Mouse (Mus musculus): ENCODE measurements at regions not wholly inside any gene's neighbourhood (a gene's known extent, or its start where the extent isn't known, plus 50 kb on each side); places are given as distances from the start of the nearest gene placed in this dataset.

GRCm38 (mm10) chr11:32939102-32939501 is 114.7 kb upstream of the Smim23 start:
- DNase-seq (ENCODE audit: low spot score) (no peak), ATAC-seq (no peak)
- Histone ChIP-seq H3K4me2 (ENCODE audit: low read depth, low read length) (no peak overlapping the region), H3K36me3 (ENCODE audit: insufficient read depth, low read length) (no peaks in the 10 kb centered on the region), H3K9me3 (ENCODE audit: low read length) (no peaks in the 10 kb centered on the region), H3K4me3 (ENCODE audit: low read length) (no peak overlapping the region), H3K4me1 (ENCODE audit: insufficient read depth, low read length) (no peaks in the 10 kb centered on the region), H3K27ac (no peak overlapping the region), H3K27me3 (ENCODE audit: insufficient read depth, low read length) (no peaks in the 10 kb centered on the region), H3K9ac (replicated peaks; ENCODE audit: low read length) (no peak overlapping the region)
- 88% methylated on average over 1 of the region's 1 CpGs for WGBS
- TF ChIP-seq CTCF (IDR thresholded peaks at IDR 0.05; ENCODE audit: low read depth), result no peak

GRCm38 (mm10) chr11:32937167-32937566 is 112.8 kb upstream of the Smim23 start:
- Histone ChIP-seq H3K9ac (replicated peaks; ENCODE audit: low read length) (no peak overlapping the region), H3K9me3 (ENCODE audit: low read length) (no peaks in the 10 kb centered on the region), H3K4me1 (ENCODE audit: insufficient read depth, low read length) (no peaks in the 10 kb centered on the region), H3K36me3 (ENCODE audit: insufficient read depth, low read length) (no peaks in the 10 kb centered on the region), H3K27ac (no peak overlapping the region), H3K27me3 (ENCODE audit: insufficient read depth, low read length) (no peaks in the 10 kb centered on the region; the same call in 1 of the 2 replicates), H3K4me2 (ENCODE audit: low read depth, low read length) (no peak overlapping the region), H3K4me3 (ENCODE audit: low read length) (no peak overlapping the region)
- DNase-seq (ENCODE audit: low spot score) (no peak), ATAC-seq (no peak)
- WGBS, result 41% methylated on average over 1 of the region's 1 CpGs
- no peak for TF ChIP-seq CTCF (IDR thresholded peaks at IDR 0.05; ENCODE audit: low read depth)

GRCm38 (mm10) chr11:32931928-32932327 is 107.5 kb upstream of the Smim23 start:
- H3K27me3 ChIP-seq (ENCODE audit: insufficient read depth, low read length), result no peaks in the 10 kb centered on the region; the same call in 1 of the 2 replicates
- H3K36me3 ChIP-seq (ENCODE audit: insufficient read depth, low read length), result no peaks in the 10 kb centered on the region
- no peak overlapping the region for H3K4me2 ChIP-seq (ENCODE audit: low read depth, low read length)
- no peaks in the 10 kb centered on the region for H3K9me3 ChIP-seq (ENCODE audit: low read length)
- no peak overlapping the region for H3K4me3 ChIP-seq (ENCODE audit: low read length)
- no peak overlapping the region for H3K27ac ChIP-seq
- DNase-seq (ENCODE audit: low spot score) (no peak), ATAC-seq (no peak)
- no peaks in the 10 kb centered on the region for H3K4me1 ChIP-seq (ENCODE audit: insufficient read depth, low read length)
- 72% methylated on average over 9 of the region's 9 CpGs for WGBS
- H3K9ac ChIP-seq (replicated peaks; ENCODE audit: low read length), result no peak overlapping the region
- no peak for TF ChIP-seq CTCF (IDR thresholded peaks at IDR 0.05; ENCODE audit: low read depth)

- no peak overlapping the region for H3K9ac ChIP-seq (replicated peaks; ENCODE audit: low read length)
- ATAC-seq (peak; percentile 45; the same call in 1 of the 2 replicates), DNase-seq (ENCODE audit: low spot score) (no peak)
- TF ChIP-seq CTCF (IDR thresholded peaks at IDR 0.05; ENCODE audit: low read depth), result no peak
- no peak overlapping the region for H3K4me3 ChIP-seq (ENCODE audit: low read length)
- WGBS, result 18% methylated on average over 13 of the region's 14 CpGs
- no peaks in the 10 kb centered on the region; the same call in 1 of the 2 replicates for H3K27me3 ChIP-seq (ENCODE audit: insufficient read depth, low read length)
- H3K4me1 ChIP-seq (ENCODE audit: insufficient read depth, low read length), result 0 out of 2 replicates have a peak, but pooled peaks cover 3% of the 10 kb centered on the region
- no peaks in the 10 kb centered on the region for H3K36me3 ChIP-seq (ENCODE audit: insufficient read depth, low read length)
- H3K4me2 ChIP-seq (ENCODE audit: low read depth, low read length), result 0 out of 2 replicates have a peak overlapping the region, but pooled peaks have one; percentile 16
- H3K9me3 ChIP-seq (ENCODE audit: low read length), result no peaks in the 10 kb centered on the region
- no peak overlapping the region for H3K27ac ChIP-seq
Observed at GRCm38 (mm10) chr11:32931018-32931417, 106.6 kb upstream of the Smim23 start.

- no peak for DNase-seq (ENCODE audit: low spot score)
- H3K4me3 ChIP-seq (ENCODE audit: low read length), result no peak overlapping the region
- no peaks in the 10 kb centered on the region; the same call in 1 of the 2 replicates for H3K27me3 ChIP-seq (ENCODE audit: insufficient read depth, low read length)
- 73% methylated on average over 2 of the region's 2 CpGs for WGBS
- no peaks in the 10 kb centered on the region for H3K9me3 ChIP-seq (ENCODE audit: low read length)
- H3K27ac ChIP-seq, result no peak overlapping the region
- peaks cover 11% of the 10 kb centered on the region; the same call in 1 of the 2 replicates for H3K4me1 ChIP-seq (ENCODE audit: insufficient read depth, low read length)
- ATAC-seq, result no peak
- H3K4me2 ChIP-seq (ENCODE audit: low read depth, low read length), result no peak overlapping the region
- TF ChIP-seq CTCF (IDR thresholded peaks at IDR 0.05; ENCODE audit: low read depth), result no peak
- H3K36me3 ChIP-seq (ENCODE audit: insufficient read depth, low read length), result no peaks in the 10 kb centered on the region
- no peak overlapping the region for H3K9ac ChIP-seq (replicated peaks; ENCODE audit: low read length)
Observed at GRCm38 (mm10) chr11:32928837-32929236, 104.4 kb upstream of the Smim23 start.

- H3K27me3 ChIP-seq (ENCODE audit: insufficient read depth, low read length), result no peaks in the 10 kb centered on the region; the same call in 1 of the 2 replicates
- H3K9ac ChIP-seq (replicated peaks; ENCODE audit: low read length), result peak overlapping the region; percentile 28; the same call in 1 of the 2 replicates
- peaks cover 11% of the 10 kb centered on the region; the same call in 1 of the 2 replicates for H3K4me1 ChIP-seq (ENCODE audit: insufficient read depth, low read length)
- H3K4me3 ChIP-seq (ENCODE audit: low read length), result no peak overlapping the region
- H3K27ac ChIP-seq, result no peak overlapping the region
- TF ChIP-seq CTCF (IDR thresholded peaks at IDR 0.05; ENCODE audit: low read depth), result no peak
- H3K36me3 ChIP-seq (ENCODE audit: insufficient read depth, low read length), result no peaks in the 10 kb centered on the region
- 9% methylated on average over 33 of the region's 33 CpGs for whole genome bisulfite sequencing
- peak overlapping the region; percentile 47 for H3K4me2 ChIP-seq (ENCODE audit: low read depth, low read length)
- DNase-seq (ENCODE audit: low spot score) (peak; percentile 15), ATAC-seq (peak; percentile 53; the same call in 1 of the 2 replicates)
- H3K9me3 ChIP-seq (ENCODE audit: low read length), result no peaks in the 10 kb centered on the region
Observed at GRCm38 (mm10) chr11:32925421-32926271, 101.2 kb upstream of the Smim23 start.

- no peaks in the 10 kb centered on the region for H3K36me3 ChIP-seq (ENCODE audit: insufficient read depth, low read length)
- ATAC-seq, result peak; percentile 67
- no peak for TF ChIP-seq CTCF (IDR thresholded peaks at IDR 0.05; ENCODE audit: low read depth)
- no peak overlapping the region for H3K9ac ChIP-seq (replicated peaks; ENCODE audit: low read length)
- no peaks in the 10 kb centered on the region for H3K9me3 ChIP-seq (ENCODE audit: low read length)
- DNase-seq (ENCODE audit: low spot score), result peak; percentile 42
- no peak overlapping the region for H3K27ac ChIP-seq
- no peak overlapping the region for H3K4me3 ChIP-seq (ENCODE audit: low read length)
- 54% methylated on average over 7 of the region's 7 CpGs for WGBS
- H3K27me3 ChIP-seq (ENCODE audit: insufficient read depth, low read length), result no peaks in the 10 kb centered on the region; the same call in 1 of the 2 replicates
- H3K4me2 ChIP-seq (ENCODE audit: low read depth, low read length), result no peak overlapping the region
- H3K4me1 ChIP-seq (ENCODE audit: insufficient read depth, low read length), result peaks cover 11% of the 10 kb centered on the region; the same call in 1 of the 2 replicates
Observed at GRCm38 (mm10) chr11:32924932-32925331, 100.5 kb upstream of the Smim23 start.
